Mouse (Mus musculus) midbrain, embryonic 14.5 days (tissue): ENCODE results near the gene Grin2d. TPM values are rescaled to one million over a fixed set of nuclear protein-coding genes. Genes with fewer than 3 reads are reported as not detected.
"Not testable (repeated sequence)": the region's sequence is repeated elsewhere in the genome, so short reads cannot be mapped to it uniquely, and the experiment has no call there.

ENCODE experiments used
- ATAC-seq: fragments of 200-750 bp; cut with Nextera tagmentation; 2 replicates; pipeline ENCODE4 v1.8.0; 2017; ENCODE audit warnings: moderate number of reproducible peaks, moderate library complexity; ENCODE audit not compliant: low FRiP score, low TSS enrichment
- DNase-seq: peaks from one replicate; pipeline ENCODE4 v3.0.0-alpha.2; 2015
- H3K27ac ChIP-seq: fragments of 300-500 bp; sonication (generic); replicated peaks from 2 replicates; pipeline ENCODE4 v1.5.1; 2014; ENCODE audit warnings: mild to moderate bottlenecking, low read depth, low read length, moderate library complexity
- H3K27me3 ChIP-seq: fragments of 300-500 bp; sonication (generic); 2 replicates; pipeline ENCODE4 v1.6.1; 2014; ENCODE audit warnings: low read length, control low read depth, mixed read lengths; ENCODE audit not compliant: control insufficient read depth, insufficient read depth
- H3K36me3 ChIP-seq: fragments of 300-500 bp; sonication (generic); 2 replicates; pipeline ENCODE4 v1.6.1; 2014; ENCODE audit warnings: low read length, control low read depth; ENCODE audit not compliant: control insufficient read depth, insufficient read depth
- H3K4me1 ChIP-seq: fragments of 300-500 bp; sonication (generic); 2 replicates; pipeline ENCODE4 v1.6.1; 2014; ENCODE audit warnings: mild to moderate bottlenecking, antibody characterized with exemption, low read length, control low read depth; ENCODE audit not compliant: control insufficient read depth, insufficient read depth
- H3K4me2 ChIP-seq: fragments of 300-500 bp; sonication (generic); 2 replicates; pipeline ENCODE4 v1.6.1; 2014; ENCODE audit warnings: mild to moderate bottlenecking, low read length, moderate library complexity
- H3K4me3 ChIP-seq: fragments of 300-500 bp; sonication (generic); replicated peaks from 2 replicates; pipeline ENCODE4 v1.5.1; 2014; ENCODE audit warnings: low read depth, low read length
- H3K9ac ChIP-seq: fragments of 300-500 bp; sonication (generic); replicated peaks from 2 replicates; pipeline ENCODE4 v1.6.1; 2014; ENCODE audit warnings: mild to moderate bottlenecking, low read length, moderate library complexity
- H3K9me3 ChIP-seq: fragments of 300-500 bp; sonication (generic); 2 replicates; pipeline ENCODE4 v1.6.1; 2016; ENCODE audit warnings: low read length, control low read depth, mixed read lengths; ENCODE audit not compliant: control insufficient read depth
- WGBS: fragments of 180-500 bp; shearing (Covaris S2); extraction: QIAGEN DNeasy Blood & Tissue Kit; methylation state at CpG from one replicate; pipeline ENCODE4 v1.1.7; 2014; 5-methylcytosine and 5-hydroxymethylcytosine counted together
- polyA plus RNA-seq: library from polyadenylated mRNA; unstranded; fragments of >200 nt; fragmentation: Nextera tagmentation; extraction: Ambion mirVana; gene quantifications from 2 replicates; pipeline ENCODE4 v1.2.1, GENCODE M21; 2014

Gene Grin2d
- polyA plus RNA-seq = 2.3 and 4.4 TPM in 2 replicates

DNA sequence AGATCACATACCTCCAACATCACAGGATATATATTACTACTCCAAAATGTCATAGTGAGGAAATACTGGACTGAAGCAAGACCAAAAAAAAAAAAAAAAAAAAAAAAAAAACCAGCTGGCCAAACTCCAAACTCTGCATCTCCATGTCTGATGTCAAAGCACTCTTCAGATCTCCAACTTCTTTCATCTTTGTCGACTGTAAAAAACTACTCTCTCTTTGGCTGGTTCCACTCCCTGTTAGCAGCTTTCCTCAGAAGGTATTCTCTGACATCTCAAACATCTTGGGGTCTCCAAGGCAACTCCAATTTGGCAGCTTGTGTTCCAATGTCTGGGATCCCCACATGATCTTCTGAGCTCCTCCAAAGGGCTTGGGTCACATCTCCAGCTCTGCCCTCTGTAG, at the start of gene Grin2d:
TSS of gene Grin2d (minus strand) at position 101 of the 400 bp plus-strand sequence.
- 94% methylated on average over 1 of the region's 1 CpGs for WGBS
- H3K4me3 ChIP-seq, ATAC-seq, H3K9me3 ChIP-seq, H3K9ac ChIP-seq, H3K27ac ChIP-seq, H3K27me3 ChIP-seq, DNase-seq, H3K4me2 ChIP-seq: not testable (repeated sequence)
- Histone ChIP-seq H3K36me3 (peaks cover 76% of the 10 kb centered on the region), H3K4me1 (peaks cover 11% of the 10 kb centered on the region)

DNA sequence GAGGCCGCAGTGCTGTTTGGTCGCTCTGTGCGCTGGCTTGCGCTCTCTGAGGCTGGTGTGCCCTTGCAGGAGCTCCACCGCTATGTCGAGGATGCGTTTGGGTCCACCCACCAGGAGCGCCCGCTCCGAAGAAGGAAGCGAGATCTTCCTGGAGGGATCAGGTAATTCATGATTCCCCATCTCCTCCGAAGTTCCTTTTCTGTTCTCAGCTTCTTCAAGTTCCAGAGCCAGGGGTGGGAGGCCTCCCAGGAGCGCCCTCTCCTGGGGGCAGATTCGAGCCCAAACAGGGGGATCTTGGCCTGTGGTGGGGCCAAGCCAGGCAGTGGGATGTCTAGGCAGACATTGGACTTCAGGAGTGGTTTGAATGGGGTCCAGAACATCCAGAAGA, 46.2 kb upstream of the Grin2d start:
- H3K4me3 ChIP-seq = peak overlapping the region; percentile 50
- no peak overlapping the region for H3K27ac ChIP-seq
- DNase-seq (no peak), ATAC-seq (no peak)
- peaks cover 6% of the 10 kb centered on the region for H3K4me1 ChIP-seq
- 14% methylated on average over 14 of the region's 14 CpGs for WGBS
- H3K9me3 ChIP-seq = no peaks in the 10 kb centered on the region
- H3K4me2 ChIP-seq = peak overlapping the region; percentile 72
- H3K27me3 ChIP-seq = no peaks in the 10 kb centered on the region
- H3K36me3 ChIP-seq = no peaks in the 10 kb centered on the region
- no peak overlapping the region for H3K9ac ChIP-seq

DNA sequence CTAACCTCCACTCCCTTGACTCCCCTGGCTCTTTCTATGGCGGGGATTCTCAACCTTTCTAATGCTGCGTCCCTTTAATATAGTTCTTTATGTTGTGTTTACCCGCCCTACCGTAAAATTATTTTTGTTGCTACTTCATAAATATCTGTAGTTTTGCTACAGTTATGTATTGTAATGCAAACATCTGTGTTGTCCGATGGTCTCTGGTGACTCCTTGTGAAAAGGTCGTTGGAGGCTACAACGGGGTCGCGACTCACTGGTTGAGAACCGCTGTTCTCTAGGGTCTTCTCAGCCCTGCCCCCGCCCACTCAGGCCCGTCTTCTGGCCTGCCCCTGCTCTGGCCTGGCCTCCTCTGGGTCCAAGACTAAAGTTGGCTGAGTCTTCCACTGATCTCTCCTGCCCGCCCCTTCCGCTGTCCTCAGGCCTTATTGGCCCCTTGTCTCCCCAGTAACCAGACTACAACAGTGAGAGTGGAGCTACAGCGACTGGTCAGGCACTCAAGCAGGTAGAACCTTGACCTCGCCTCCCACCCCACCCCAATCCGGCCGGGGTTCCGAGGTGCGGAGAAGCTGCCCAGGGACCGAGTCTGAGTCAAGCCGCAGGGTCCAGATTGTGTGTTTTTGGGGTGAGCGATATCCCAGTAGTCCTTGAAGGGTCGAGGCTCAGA, 45.7 kb upstream of the Grin2d start, which contains the start of gene Ccdc114:
TSS of gene Ccdc114 (plus strand) at position 311 of the 667 bp plus-strand sequence.
- WGBS = 3% methylated on average over 24 of the region's 24 CpGs

DNA sequence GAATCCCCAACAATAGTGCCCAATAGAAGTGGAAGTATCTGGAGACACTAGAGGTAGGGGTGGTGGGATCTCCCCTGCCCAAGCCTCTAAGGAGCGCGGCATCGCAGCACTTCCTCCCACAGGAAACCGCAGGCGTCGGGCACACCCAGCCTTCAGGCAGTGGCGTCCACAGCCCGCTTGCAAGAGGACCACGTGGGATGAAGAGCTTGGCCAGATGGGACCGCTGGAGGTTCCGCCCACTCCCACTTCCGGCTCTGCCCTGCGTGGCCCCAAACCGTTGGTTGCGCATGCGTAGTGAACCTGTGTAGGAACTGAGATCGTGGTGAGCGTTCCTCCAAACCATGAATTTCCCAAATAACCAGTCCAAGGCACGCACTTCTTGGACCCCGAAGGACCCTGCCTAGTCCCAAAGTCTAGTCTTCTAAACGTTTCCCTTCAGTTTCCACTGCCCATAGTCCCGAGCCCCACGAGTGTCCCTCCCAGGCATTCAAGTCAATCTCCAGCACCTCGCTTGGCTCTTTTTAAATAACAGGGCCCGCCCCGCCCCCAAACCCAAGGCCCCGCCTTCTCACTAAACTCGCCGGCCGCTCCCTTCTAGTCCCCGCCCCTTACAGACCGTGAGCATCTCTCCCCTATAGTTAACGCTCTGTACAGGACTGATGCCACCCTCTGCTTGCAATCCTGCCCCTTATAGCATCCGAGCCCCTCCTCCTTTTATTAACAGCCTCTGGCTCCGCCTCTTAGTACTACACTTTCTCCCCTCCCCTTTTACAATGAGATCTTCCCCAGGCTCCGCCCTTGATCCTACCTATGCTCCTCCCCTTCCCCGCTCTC, 45.0 kb upstream of the Grin2d start:
- Histone ChIP-seq H3K36me3 (no peaks in the 10 kb centered on the region), H3K4me1 (peaks cover 6% of the 10 kb centered on the region), H3K27ac (peak overlapping the region; percentile 81), H3K9me3 (no peaks in the 10 kb centered on the region), H3K9ac (peak overlapping the region; percentile 45), H3K27me3 (no peaks in the 10 kb centered on the region), H3K4me3 (peak overlapping the region; percentile 50), H3K4me2 (peak overlapping the region; percentile 72)
- ATAC-seq (peak; percentile 89), DNase-seq (peak; percentile 97)
- WGBS = under 1% methylated on average over 37 of the region's 37 CpGs

More for the DNA sequence above, 45.7 kb upstream of the Grin2d start, which contains the start of gene Ccdc114:
- Histone ChIP-seq H3K4me2 (peak within 1 kb of the TSS; percentile 72), H3K9ac (peak within 1 kb of the TSS; percentile 45), H3K4me3 (peak within 1 kb of the TSS; percentile 50), H3K36me3 (no peaks in the 10 kb centered on the region), H3K27me3 (no peaks in the 10 kb centered on the region), H3K4me1 (peaks cover 6% of the 10 kb centered on the region), H3K9me3 (no peaks in the 10 kb centered on the region), H3K27ac (peak within 1 kb of the TSS; percentile 81)
- ATAC-seq (0 out of 2 replicates have a peak, but pooled peaks have one; percentile 19), DNase-seq (peak; percentile 38)

DNA sequence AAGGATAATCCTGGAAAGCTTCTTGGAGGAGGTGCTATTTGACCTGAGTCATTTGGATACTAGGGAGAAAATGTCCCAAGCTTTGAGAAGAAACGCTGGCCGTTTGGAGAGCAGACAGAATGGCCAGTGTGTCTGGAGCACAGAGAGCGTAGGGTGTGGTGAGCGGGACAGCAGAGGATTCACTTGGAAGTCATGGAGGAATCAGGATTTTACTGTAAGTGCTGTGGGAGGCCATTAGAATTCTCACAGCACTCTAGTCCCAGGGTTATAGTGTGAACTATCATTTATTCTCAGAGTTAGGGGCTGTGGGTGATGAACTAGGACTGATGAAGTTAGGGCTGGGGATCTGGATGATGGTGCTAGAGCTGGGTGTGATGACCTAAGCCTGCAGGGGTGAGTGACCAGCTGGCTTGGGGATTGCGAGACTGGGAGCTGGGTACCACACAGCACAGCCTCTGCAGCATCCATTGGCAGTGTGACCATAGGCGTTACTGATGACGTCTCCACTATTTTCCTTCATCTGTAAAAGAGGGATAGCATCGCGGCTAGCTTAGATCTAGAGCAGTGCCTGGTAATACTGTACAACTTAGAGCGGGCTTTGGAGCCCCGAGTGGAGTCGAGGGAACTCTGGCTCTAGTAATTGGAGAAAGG, 43.9 kb upstream of the Grin2d start:
- Histone ChIP-seq H3K4me2 (peak overlapping the region; percentile 72), H3K27me3 (no peaks in the 10 kb centered on the region), H3K4me1 (peaks cover 11% of the 10 kb centered on the region), H3K36me3 (no peaks in the 10 kb centered on the region), H3K4me3 (no peak overlapping the region), H3K9me3 (no peaks in the 10 kb centered on the region), H3K27ac (peak overlapping the region; percentile 81; the same call in 1 of the 2 replicates), H3K9ac (no peak overlapping the region)
- ATAC-seq = no peak
- 90% methylated on average over 12 of the region's 12 CpGs for WGBS
- DNase-seq = no peak

DNA sequence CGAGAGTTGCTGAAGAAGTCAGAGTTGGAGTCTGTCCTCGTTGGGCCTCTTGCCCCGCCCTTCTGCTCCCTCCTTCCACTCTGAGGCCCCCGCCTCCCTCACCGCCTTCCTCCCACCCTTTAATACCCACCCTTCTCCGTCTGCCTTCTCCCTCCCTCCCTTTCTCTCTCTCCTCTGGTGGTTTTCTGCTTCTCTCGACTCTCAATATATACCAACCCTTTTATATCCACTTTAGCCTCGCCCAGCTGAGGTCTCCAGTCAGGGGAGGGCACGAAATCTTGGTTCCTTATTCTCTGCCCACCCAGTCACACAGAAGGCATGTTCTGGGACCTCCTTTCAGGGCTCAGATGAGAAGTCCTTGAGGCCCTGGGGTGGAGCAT, 43.1 kb upstream of the Grin2d start, which contains the start of gene Emp3:
TSS of gene Emp3 (minus strand) at position 163 of the 380 bp plus-strand sequence.
- no peaks in the 10 kb centered on the region for H3K27me3 ChIP-seq
- no peak within 1 kb of the TSS; the same call in 1 of the 2 replicates for H3K27ac ChIP-seq
- no peak within 1 kb of the TSS for H3K4me3 ChIP-seq

DNA sequence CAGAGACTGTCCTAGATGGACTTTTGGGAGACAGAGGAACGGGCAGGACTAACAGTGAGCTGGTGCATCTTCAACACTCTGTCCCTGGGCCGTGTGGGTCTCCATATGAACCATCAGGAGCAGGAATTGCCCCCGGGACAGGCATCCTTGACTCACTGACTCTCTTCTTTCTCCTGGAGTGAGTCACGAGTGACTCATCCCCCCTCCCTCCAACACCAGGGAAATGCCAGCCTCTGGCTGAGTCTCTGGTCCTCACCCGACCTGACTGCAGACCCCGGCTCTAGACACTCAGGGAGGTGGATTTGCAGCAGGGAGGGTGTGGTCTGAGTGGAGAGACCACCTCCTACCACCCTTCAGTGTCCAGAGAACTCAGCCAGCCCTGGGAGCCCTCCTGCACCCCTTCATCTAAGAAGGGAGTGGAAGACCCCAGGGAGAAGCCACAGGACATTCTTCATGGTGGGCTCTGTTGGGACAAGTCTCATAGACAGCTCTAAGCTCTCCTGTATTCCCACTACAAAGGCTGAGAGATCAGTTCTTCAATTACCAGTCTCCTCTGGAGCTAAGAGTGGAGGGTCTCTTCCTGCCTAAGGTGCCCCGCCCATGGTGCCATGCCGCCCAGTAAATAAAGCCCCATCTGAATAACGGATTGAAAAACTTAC, 42.5 kb upstream of the Grin2d start:
- DNase-seq (no peak), ATAC-seq (no peak)
- Histone ChIP-seq H3K4me3 (no peak overlapping the region), H3K9me3 (no peaks in the 10 kb centered on the region), H3K27ac (no peak overlapping the region), H3K36me3 (no peaks in the 10 kb centered on the region), H3K27me3 (no peaks in the 10 kb centered on the region), H3K4me2 (no peak overlapping the region), H3K9ac (no peak overlapping the region), H3K4me1 (peaks cover 23% of the 10 kb centered on the region)
- 59% methylated on average over 9 of the region's 9 CpGs for WGBS

More for the DNA sequence above, 43.1 kb upstream of the Grin2d start, which contains the start of gene Emp3:
- Histone ChIP-seq H3K36me3 (no peaks in the 10 kb centered on the region), H3K9me3 (no peaks in the 10 kb centered on the region), H3K9ac (no peak within 1 kb of the TSS), H3K4me1 (peaks cover 19% of the 10 kb centered on the region), H3K4me2 (peak within 1 kb of the TSS; percentile 72; the same call in 1 of the 2 replicates)
- DNase-seq = no peak
- 42% methylated on average over 9 of the region's 9 CpGs for WGBS
- no peak for ATAC-seq

DNA sequence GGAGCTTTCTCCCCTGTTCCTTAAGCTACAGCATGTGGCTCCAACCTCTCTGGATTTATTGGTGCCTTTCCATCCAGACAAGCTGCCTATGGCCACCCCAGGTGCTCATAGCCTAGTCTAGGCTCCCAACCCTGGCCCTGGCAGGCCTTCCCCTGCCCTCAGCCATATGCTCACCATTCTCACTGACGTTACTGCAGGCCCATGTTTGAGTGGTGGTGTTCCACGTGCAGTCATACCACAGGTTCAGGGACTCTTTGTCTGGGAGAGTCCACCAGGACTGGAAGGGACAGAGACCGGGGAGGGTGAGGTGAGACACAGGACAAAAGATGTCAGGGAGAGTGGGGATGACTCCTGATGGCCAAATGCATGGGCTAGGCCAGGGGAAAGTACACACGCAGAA, 41.6 kb upstream of the Grin2d start:
- ATAC-seq = no peak
- no peaks in the 10 kb centered on the region for H3K9me3 ChIP-seq
- peaks cover 23% of the 10 kb centered on the region for H3K4me1 ChIP-seq
- no peak overlapping the region for H3K4me2 ChIP-seq
- H3K4me3 ChIP-seq = no peak overlapping the region
- DNase-seq = no peak
- WGBS = 79% methylated on average over 4 of the region's 4 CpGs
- no peak overlapping the region for H3K27ac ChIP-seq
- no peaks in the 10 kb centered on the region for H3K27me3 ChIP-seq
- H3K36me3 ChIP-seq = no peaks in the 10 kb centered on the region
- no peak overlapping the region for H3K9ac ChIP-seq
